Mouse (Mus musculus): ENCODE measurements around the gene Il17ra. TPM values are rescaled to one million over a fixed set of nuclear protein-coding genes. Genes with fewer than 3 reads are reported as not detected.

The Il17ra gene
- polyA plus RNA-seq, 1 experiment from 2014 or later = 3.5 TPM

DNA sequence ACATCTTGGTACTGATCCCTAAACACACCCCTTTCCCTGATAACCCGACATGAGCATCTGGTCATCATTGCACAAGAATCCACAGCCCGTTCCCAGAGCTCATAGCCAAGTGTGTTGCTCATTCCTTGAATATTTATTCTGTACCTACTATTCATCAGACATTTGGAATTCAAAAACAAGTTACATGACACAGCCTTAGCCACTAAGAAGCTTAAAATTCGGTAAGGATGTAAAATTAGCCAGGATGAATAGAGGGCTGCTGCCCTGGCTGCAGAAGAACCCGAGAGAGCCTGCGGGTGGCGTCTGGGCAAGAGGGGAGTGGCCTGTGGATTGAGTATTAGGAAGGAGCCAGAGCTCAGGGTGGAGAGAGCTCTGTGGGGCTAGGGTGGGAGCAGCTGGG is 19.7 kb downstream of the Il17ra start:
- Histone ChIP-seq H3K36me3 (ENCODE audit: control insufficient read depth, insufficient read depth, low read length) (no peaks in the 10 kb centered on the region; the same call in 1 of the 2 replicates), H3K9me3 (ENCODE audit: control insufficient read depth, low read length) (no peaks in the 10 kb centered on the region), H3K4me3 (ENCODE audit: low read depth, low read length) (no peak overlapping the region), H3K4me1 (replicated peaks; ENCODE audit: control insufficient read depth, insufficient read depth) (no peaks in the 10 kb centered on the region), H3K9ac (ENCODE audit: low read length) (no peak overlapping the region), H3K27me3 (ENCODE audit: control insufficient read depth, insufficient read depth, low read length) (no peaks in the 10 kb centered on the region), H3K4me2 (replicated peaks; ENCODE audit: low read depth) (no peak overlapping the region), H3K27ac (replicated peaks) (no peak overlapping the region)
- WGBS = 38% methylated on average over 6 of the region's 6 CpGs
- ATAC-seq (ENCODE audit: low FRiP score, low TSS enrichment) (no peak; the same call in 1 of the 2 replicates), DNase-seq (ENCODE audit: low spot score) (no peak)
- TF ChIP-seq CTCF (IDR thresholded peaks at IDR 0.05; ENCODE audit: low read depth) = no peak
- TF ChIP-seq EP300 (optimal IDR thresholded peaks at IDR 0.05) = no peak

DNA sequence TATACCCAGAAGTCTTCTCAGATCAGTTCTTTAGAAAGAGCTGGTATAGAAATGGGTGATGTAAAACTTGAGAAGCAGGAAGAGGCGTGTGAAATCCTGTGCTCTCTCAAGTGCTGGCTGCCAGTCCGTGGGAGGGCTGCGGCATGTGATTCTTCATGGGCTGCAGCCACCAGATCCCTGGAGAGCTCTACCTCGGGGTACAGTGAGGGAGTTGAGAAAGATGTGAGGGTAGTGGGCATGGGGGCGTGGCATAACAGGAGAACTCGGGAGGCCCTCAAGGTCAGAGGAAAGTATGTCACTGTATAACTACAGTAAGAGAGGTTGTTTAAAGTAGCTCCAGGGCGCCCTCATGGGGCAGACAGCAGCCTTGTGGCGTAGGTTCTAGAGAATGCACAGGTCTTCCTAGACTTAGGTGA is 20.2 kb downstream of the Il17ra start:
- Histone ChIP-seq H3K27me3 (ENCODE audit: control insufficient read depth, insufficient read depth, low read length) (no peaks in the 10 kb centered on the region), H3K9me3 (ENCODE audit: control insufficient read depth, low read length) (no peaks in the 10 kb centered on the region), H3K9ac (ENCODE audit: low read length) (no peak overlapping the region), H3K27ac (replicated peaks) (no peak overlapping the region), H3K4me3 (ENCODE audit: low read depth, low read length) (no peak overlapping the region), H3K4me1 (replicated peaks; ENCODE audit: control insufficient read depth, insufficient read depth) (no peaks in the 10 kb centered on the region), H3K4me2 (replicated peaks; ENCODE audit: low read depth) (0 out of 2 replicates have a peak overlapping the region, but pooled peaks have one; percentile 20), H3K36me3 (ENCODE audit: control insufficient read depth, insufficient read depth, low read length) (no peaks in the 10 kb centered on the region; the same call in 1 of the 2 replicates)
- DNase-seq (ENCODE audit: low spot score) (peak; percentile 67), ATAC-seq (ENCODE audit: low FRiP score, low TSS enrichment) (peak; percentile 36; the same call in 1 of the 2 replicates)
- 31% methylated on average over 8 of the region's 8 CpGs for WGBS
- TF ChIP-seq CTCF (IDR thresholded peaks at IDR 0.05; ENCODE audit: low read depth) (peak; percentile 66), EP300 (optimal IDR thresholded peaks at IDR 0.05) (no peak)

- H3K27me3 ChIP-seq (ENCODE audit: control insufficient read depth, insufficient read depth, low read length) = no peaks in the 10 kb centered on the region
- H3K4me3 ChIP-seq (ENCODE audit: low read depth, low read length) = no peak overlapping the region
- H3K27ac ChIP-seq (replicated peaks) = no peak overlapping the region
- H3K4me1 ChIP-seq (replicated peaks; ENCODE audit: control insufficient read depth, insufficient read depth) = no peaks in the 10 kb centered on the region
- no peak for TF ChIP-seq CTCF (IDR thresholded peaks at IDR 0.05; ENCODE audit: low read depth)
- TF ChIP-seq EP300 (optimal IDR thresholded peaks at IDR 0.05) = no peak
- DNase-seq (ENCODE audit: low spot score) (peak; percentile 62), ATAC-seq (ENCODE audit: low FRiP score, low TSS enrichment) (peak; percentile 56; the same call in 1 of the 2 replicates)
- no peak overlapping the region for H3K4me2 ChIP-seq (replicated peaks; ENCODE audit: low read depth)
- no peak overlapping the region for H3K9ac ChIP-seq (ENCODE audit: low read length)
- H3K9me3 ChIP-seq (ENCODE audit: control insufficient read depth, low read length) = no peaks in the 10 kb centered on the region
- WGBS = 41% methylated on average over 3 of the region's 3 CpGs
- no peaks in the 10 kb centered on the region for H3K36me3 ChIP-seq (ENCODE audit: control insufficient read depth, insufficient read depth, low read length)
These were observed 22.0 kb downstream of the Il17ra start for GRCm38 (mm10) chr6:120485038-120485437.

GRCm38 (mm10) chr6:120486051-120486510 is 23.0 kb downstream of the Il17ra start:
- no peaks in the 10 kb centered on the region for H3K4me1 ChIP-seq (replicated peaks; ENCODE audit: control insufficient read depth, insufficient read depth)
- DNase-seq (ENCODE audit: low spot score) = no peak
- TF ChIP-seq CTCF (IDR thresholded peaks at IDR 0.05; ENCODE audit: low read depth) (0 out of 2 replicates have a peak, but pooled peaks have one; percentile 14), EP300 (optimal IDR thresholded peaks at IDR 0.05) (no peak)
- H3K4me2 ChIP-seq (replicated peaks; ENCODE audit: low read depth) = no peak overlapping the region
- no peaks in the 10 kb centered on the region for H3K36me3 ChIP-seq (ENCODE audit: control insufficient read depth, insufficient read depth, low read length)
- H3K4me3 ChIP-seq (ENCODE audit: low read depth, low read length) = no peak overlapping the region
- 54% methylated on average over 8 of the region's 8 CpGs for WGBS
- ATAC-seq (ENCODE audit: low FRiP score, low TSS enrichment) = no peak
- no peaks in the 10 kb centered on the region for H3K9me3 ChIP-seq (ENCODE audit: control insufficient read depth, low read length)
- H3K27me3 ChIP-seq (ENCODE audit: control insufficient read depth, insufficient read depth, low read length) = no peaks in the 10 kb centered on the region
- H3K9ac ChIP-seq (ENCODE audit: low read length) = no peak overlapping the region
- no peak overlapping the region for H3K27ac ChIP-seq (replicated peaks)

DNA sequence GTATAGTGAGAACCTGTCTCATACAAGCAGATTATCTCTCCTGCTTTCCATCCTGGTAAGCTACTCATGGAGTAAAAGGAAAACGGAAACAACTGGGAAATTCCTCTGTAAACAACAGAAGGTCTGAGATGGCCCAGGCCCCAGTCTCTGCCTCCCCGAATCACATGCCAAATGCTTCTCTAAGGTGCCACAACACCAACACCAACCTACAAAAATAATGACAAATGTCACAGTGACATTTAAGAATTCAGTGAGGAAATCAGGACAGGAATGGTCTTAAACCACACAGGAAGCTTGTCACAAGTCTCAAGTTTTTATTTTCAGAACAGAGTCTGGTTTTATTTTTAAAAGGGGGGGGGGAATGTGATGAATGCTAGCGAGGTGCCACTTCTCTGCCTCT is 25.6 kb downstream of the Il17ra start:
- TF ChIP-seq CTCF (IDR thresholded peaks at IDR 0.05; ENCODE audit: low read depth) = no peak
- TF ChIP-seq EP300 (optimal IDR thresholded peaks at IDR 0.05) = no peak
- no peaks in the 10 kb centered on the region for H3K36me3 ChIP-seq (ENCODE audit: control insufficient read depth, insufficient read depth, low read length)
- H3K4me3 ChIP-seq (ENCODE audit: low read depth, low read length) = no peak overlapping the region
- H3K9ac ChIP-seq (ENCODE audit: low read length) = no peak overlapping the region
- no peaks in the 10 kb centered on the region for H3K9me3 ChIP-seq (ENCODE audit: control insufficient read depth, low read length)
- H3K4me1 ChIP-seq (replicated peaks; ENCODE audit: control insufficient read depth, insufficient read depth) = no peaks in the 10 kb centered on the region
- no peak overlapping the region for H3K4me2 ChIP-seq (replicated peaks; ENCODE audit: low read depth)
- DNase-seq (ENCODE audit: low spot score) (no peak), ATAC-seq (ENCODE audit: low FRiP score, low TSS enrichment) (no peak)
- 58% methylated on average over 3 of the region's 3 CpGs for WGBS
- H3K27ac ChIP-seq (replicated peaks) = no peak overlapping the region
- peaks cover 7% of the 10 kb centered on the region for H3K27me3 ChIP-seq (ENCODE audit: control insufficient read depth, insufficient read depth, low read length)

GRCm38 (mm10) chr6:120489461-120489860 is 26.4 kb downstream of the Il17ra start:
- no peak overlapping the region for H3K4me2 ChIP-seq (replicated peaks; ENCODE audit: low read depth)
- WGBS = 58% methylated on average over 2 of the region's 2 CpGs
- no peaks in the 10 kb centered on the region for H3K9me3 ChIP-seq (ENCODE audit: control insufficient read depth, low read length)
- TF ChIP-seq EP300 (optimal IDR thresholded peaks at IDR 0.05) (no peak), CTCF (IDR thresholded peaks at IDR 0.05; ENCODE audit: low read depth) (no peak)
- DNase-seq (ENCODE audit: low spot score) = no peak
- no peaks in the 10 kb centered on the region for H3K4me1 ChIP-seq (replicated peaks; ENCODE audit: control insufficient read depth, insufficient read depth)
- ATAC-seq (ENCODE audit: low FRiP score, low TSS enrichment) = no peak
- peaks cover 7% of the 10 kb centered on the region for H3K27me3 ChIP-seq (ENCODE audit: control insufficient read depth, insufficient read depth, low read length)
- H3K4me3 ChIP-seq (ENCODE audit: low read depth, low read length) = no peak overlapping the region
- no peak overlapping the region for H3K27ac ChIP-seq (replicated peaks)
- H3K36me3 ChIP-seq (ENCODE audit: control insufficient read depth, insufficient read depth, low read length) = no peaks in the 10 kb centered on the region
- H3K9ac ChIP-seq (ENCODE audit: low read length) = no peak overlapping the region
